Mouse (Mus musculus) adipose tissue, adult 10 weeks (tissue): Measurements from ENCODE around the gene Gm8265. TPM values are rescaled to one million over a fixed set of nuclear protein-coding genes. Genes with fewer than 3 reads are reported as not detected.

Experiments
- polyA plus RNA-seq: library from polyadenylated mRNA; stranded (reverse); fragments of 350-450 nt; fragmentation: Illumina TruSeq; extraction: RNeasy Lipid Tissue Mini Kit (QIAGEN cat#74804); gene quantifications from one replicate; pipeline ENCODE4 v1.2.3, GENCODE M21; 2014; ENCODE audit warnings: low read depth, low replicate concordance

The Gm8265 gene
- not detected for polyA plus RNA-seq

GRCm38 (mm10) chr14:5632928-5633327 is at the start of gene Gm8265:
Gm8265 (minus strand) TSS chr14:5633028.

Other genes with a start within 250 kb of the Gm8265 start
- gene Gm3500, start 244.0 kb downstream of the Gm8265 start, polyA plus RNA-seq = not detected
- gene Gm3194, start 177.6 kb downstream of the Gm8265 start, polyA plus RNA-seq = 0.31 TPM
- gene Gm8246, start 155.2 kb downstream of the Gm8265 start, polyA plus RNA-seq = not detected
- not detected for gene Gm3187, start 148.8 kb downstream of the Gm8265 start, polyA plus RNA-seq
- gene Gm3488, start 131.4 kb downstream of the Gm8265 start, polyA plus RNA-seq = not detected
- not detected for gene Gm3532, start 94.5 kb downstream of the Gm8265 start, polyA plus RNA-seq
- gene Gm9603, start 54.4 kb upstream of the Gm8265 start, polyA plus RNA-seq = not detected
- gene Gm3373, start 108.5 kb upstream of the Gm8265 start, polyA plus RNA-seq = 0.66 TPM
- 0.31 TPM for gene Gm3383, start 175.0 kb upstream of the Gm8265 start, polyA plus RNA-seq
- gene Gm3424, start 197.3 kb upstream of the Gm8265 start, polyA plus RNA-seq = 0.81 TPM
- not detected for gene Gm8237, start 247.4 kb upstream of the Gm8265 start, polyA plus RNA-seq